Mouse (Mus musculus): ENCODE results near the gene Ifitm5. TPM values are rescaled to one million over a fixed set of nuclear protein-coding genes. Genes with fewer than 3 reads are reported as not detected.

Ifitm5 gene
- polyA plus RNA-seq (2012; fragmentation: generic; extraction: Trizol), result 0.44 TPM
- long read RNA-seq, experiment 1, result 0 reads
- long read RNA-seq, experiment 2, result 0 reads

- H3K79me3 ChIP-seq (ENCODE audit: low read depth), result peaks cover 31% of the 10 kb centered on the region
- H3K27me3 ChIP-seq (ENCODE audit: control insufficient read depth, insufficient read depth, insufficient read length), result no peaks in the 10 kb centered on the region
- no peak within 1 kb of the TSS for H3ac ChIP-seq (ENCODE audit: control insufficient read depth, insufficient read length, low read depth)
- H3K36me3 ChIP-seq (ENCODE audit: control insufficient read depth, insufficient read depth), result peaks cover 18% of the 10 kb centered on the region
- no peak within 1 kb of the TSS for H3K4me3 ChIP-seq (ENCODE audit: insufficient read depth, poor library complexity, severe bottlenecking)
- no peak for TF ChIP-seq FOSL1 (IDR thresholded peaks at IDR 0.05; ENCODE audit: insufficient read depth, low read length, poor library complexity, severe bottlenecking)
- no peak for TF ChIP-seq USF1 (IDR thresholded peaks at IDR 0.05; ENCODE audit: low read depth)
- TF ChIP-seq MYOD1 (IDR thresholded peaks at IDR 0.05; ENCODE audit: control insufficient read depth, insufficient read length, low read depth), result no peak
- TF ChIP-seq MYOG (IDR thresholded peaks at IDR 0.05; ENCODE audit: control insufficient read depth, extremely low read depth, insufficient read length), result no peak
- peaks cover 44% of the 10 kb centered on the region for H3K79me2 ChIP-seq (ENCODE audit: control insufficient read depth, insufficient read depth)
Measured at GRCm38 (mm10) chr7:140949824-140950530, at the start of gene Ifitm5. Gene Ifitm5 (minus strand): TSS chr7:140950291.

GRCm38 (mm10) chr7:140998853-140999700 lies 49.0 kb upstream of the Ifitm5 start:
- Histone ChIP-seq H3K36me3 (ENCODE audit: control insufficient read depth, insufficient read depth) (no peaks in the 10 kb centered on the region), H3K4me3 (ENCODE audit: insufficient read depth, poor library complexity, severe bottlenecking) (no peak overlapping the region), H3K27me3 (ENCODE audit: control insufficient read depth, insufficient read depth, insufficient read length) (no peaks in the 10 kb centered on the region), H3K79me2 (ENCODE audit: control insufficient read depth, insufficient read depth) (no peaks in the 10 kb centered on the region), H3ac (ENCODE audit: control insufficient read depth, insufficient read length, low read depth) (no peak overlapping the region), H3K79me3 (ENCODE audit: low read depth) (no peaks in the 10 kb centered on the region)
- TF ChIP-seq USF1 (IDR thresholded peaks at IDR 0.05; ENCODE audit: low read depth), result no peak
- no peak for TF ChIP-seq CTCF (IDR thresholded peaks at IDR 0.05; ENCODE audit: control insufficient read depth, insufficient read depth, insufficient read length)
- no peak for TF ChIP-seq FOSL1 (IDR thresholded peaks at IDR 0.05; ENCODE audit: insufficient read depth, low read length, poor library complexity, severe bottlenecking)
- no peak for TF ChIP-seq MYOG (IDR thresholded peaks at IDR 0.05; ENCODE audit: control insufficient read depth, extremely low read depth, insufficient read length)
- TF ChIP-seq MYOD1 (IDR thresholded peaks at IDR 0.05; ENCODE audit: control insufficient read depth, insufficient read length, low read depth), result no peak
- TF ChIP-seq CEBPB (IDR thresholded peaks at IDR 0.05; ENCODE audit: low read depth), result no peak
- no peak for TF ChIP-seq MAX (IDR thresholded peaks at IDR 0.05)

DNA sequence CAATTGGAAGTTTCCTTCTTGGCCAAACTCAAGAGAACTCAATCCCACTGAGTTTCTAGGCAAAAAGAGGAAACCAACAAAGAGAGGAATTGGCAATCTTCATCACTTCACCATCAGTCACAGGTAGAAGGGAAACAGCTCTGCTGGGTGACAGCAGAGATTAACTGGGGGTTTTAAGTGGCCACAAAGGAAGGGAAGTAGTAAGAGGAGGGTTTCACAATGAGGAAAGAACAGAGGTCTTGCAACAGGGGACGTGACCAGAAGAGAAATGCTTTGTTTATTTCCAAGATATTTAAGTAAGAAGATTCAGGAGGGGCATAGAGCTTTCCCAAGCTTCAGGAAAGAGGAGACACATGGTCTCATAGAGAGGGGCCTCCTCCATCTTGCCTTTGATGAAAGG lies 47.7 kb upstream of the Ifitm5 start:
- Histone ChIP-seq H3K36me3 (ENCODE audit: control insufficient read depth, insufficient read depth) (no peaks in the 10 kb centered on the region), H3K4me3 (ENCODE audit: insufficient read depth, poor library complexity, severe bottlenecking) (no peak overlapping the region), H3K79me3 (ENCODE audit: low read depth) (no peaks in the 10 kb centered on the region), H3ac (ENCODE audit: control insufficient read depth, insufficient read length, low read depth) (no peak overlapping the region), H3K79me2 (ENCODE audit: control insufficient read depth, insufficient read depth) (no peaks in the 10 kb centered on the region), H3K27me3 (ENCODE audit: control insufficient read depth, insufficient read depth, insufficient read length) (no peaks in the 10 kb centered on the region)
- no peak for TF ChIP-seq CTCF (IDR thresholded peaks at IDR 0.05; ENCODE audit: control insufficient read depth, insufficient read depth, insufficient read length)
- no peak for TF ChIP-seq FOSL1 (IDR thresholded peaks at IDR 0.05; ENCODE audit: insufficient read depth, low read length, poor library complexity, severe bottlenecking)
- TF ChIP-seq MYOD1 (IDR thresholded peaks at IDR 0.05; ENCODE audit: control insufficient read depth, insufficient read length, low read depth), result no peak
- no peak for TF ChIP-seq USF1 (IDR thresholded peaks at IDR 0.05; ENCODE audit: low read depth)
- no peak for TF ChIP-seq CEBPB (IDR thresholded peaks at IDR 0.05; ENCODE audit: low read depth)

DNA sequence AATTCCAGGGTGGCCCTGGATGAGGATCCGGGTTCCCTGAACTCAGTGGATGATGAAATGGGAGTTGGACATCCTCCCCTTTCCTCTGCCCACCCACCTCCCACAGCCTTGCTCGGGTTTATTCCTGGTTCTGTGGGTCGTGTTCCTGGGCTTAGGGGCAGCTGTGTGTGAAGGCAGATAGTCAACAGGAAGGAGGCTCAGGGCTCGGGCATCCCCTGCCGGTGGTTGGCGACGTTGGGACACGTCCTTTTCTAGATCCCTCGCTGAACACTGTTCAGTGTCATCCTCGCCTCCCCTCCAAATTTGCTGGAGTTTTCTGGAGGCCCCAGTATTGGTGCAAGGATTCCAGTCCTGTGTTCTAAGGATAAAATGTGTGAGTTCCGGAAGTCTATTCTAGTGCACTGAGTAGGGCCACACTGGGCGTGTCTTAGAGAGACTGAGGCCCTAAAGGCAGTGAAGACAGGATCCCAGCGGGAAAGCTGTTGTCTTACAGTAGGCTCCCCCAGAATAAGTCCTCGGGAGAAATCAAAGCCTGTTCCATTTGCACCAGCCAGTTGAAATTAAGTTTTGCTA lies 41.1 kb upstream of the Ifitm5 start:
- TF ChIP-seq MYOG (IDR thresholded peaks at IDR 0.05; ENCODE audit: control insufficient read depth, extremely low read depth, insufficient read length) (no peak), USF1 (IDR thresholded peaks at IDR 0.05; ENCODE audit: low read depth) (no peak)
- H3ac ChIP-seq (ENCODE audit: control insufficient read depth, insufficient read length, low read depth), result no peak overlapping the region
- no peaks in the 10 kb centered on the region for H3K79me3 ChIP-seq (ENCODE audit: low read depth)
- no peak overlapping the region for H3K4me3 ChIP-seq (ENCODE audit: insufficient read depth, poor library complexity, severe bottlenecking)
- H3K36me3 ChIP-seq (ENCODE audit: control insufficient read depth, insufficient read depth), result no peaks in the 10 kb centered on the region
- no peaks in the 10 kb centered on the region for H3K27me3 ChIP-seq (ENCODE audit: control insufficient read depth, insufficient read depth, insufficient read length)
- no peaks in the 10 kb centered on the region for H3K79me2 ChIP-seq (ENCODE audit: control insufficient read depth, insufficient read depth)

- Histone ChIP-seq H3K79me3 (ENCODE audit: low read depth) (no peaks in the 10 kb centered on the region), H3K4me3 (ENCODE audit: insufficient read depth, poor library complexity, severe bottlenecking) (no peak overlapping the region), H3K79me2 (ENCODE audit: control insufficient read depth, insufficient read depth) (no peaks in the 10 kb centered on the region), H3ac (ENCODE audit: control insufficient read depth, insufficient read length, low read depth) (no peak overlapping the region), H3K27me3 (ENCODE audit: control insufficient read depth, insufficient read depth, insufficient read length) (no peaks in the 10 kb centered on the region), H3K36me3 (ENCODE audit: control insufficient read depth, insufficient read depth) (no peaks in the 10 kb centered on the region)
- TF ChIP-seq MAX (IDR thresholded peaks at IDR 0.05) (no peak), CEBPB (IDR thresholded peaks at IDR 0.05; ENCODE audit: low read depth) (no peak), MYOG (IDR thresholded peaks at IDR 0.05; ENCODE audit: control insufficient read depth, extremely low read depth, insufficient read length) (no peak), MYOD1 (IDR thresholded peaks at IDR 0.05; ENCODE audit: control insufficient read depth, insufficient read length, low read depth) (no peak), FOSL1 (IDR thresholded peaks at IDR 0.05; ENCODE audit: insufficient read depth, low read length, poor library complexity, severe bottlenecking) (no peak), CTCF (IDR thresholded peaks at IDR 0.05; ENCODE audit: control insufficient read depth, insufficient read depth, insufficient read length) (no peak)
Measured at GRCm38 (mm10) chr7:140990622-140991021, 40.5 kb upstream of the Ifitm5 start.

Measured in C2C12 (cell line).